Mouse (Mus musculus) midbrain, embryonic 14.5 days (tissue): ENCODE results near the gene Cadm3. TPM values are rescaled to one million over a fixed set of nuclear protein-coding genes. Genes with fewer than 3 reads are reported as not detected.
A peak's percentile ranks its signal among the peaks of the same experiment; 100 is the strongest.

Source experiments
- ATAC-seq: fragments of 200-750 bp; cut with Nextera tagmentation; 2 replicates; pipeline ENCODE4 v1.8.0; 2017; ENCODE audit warnings: moderate number of reproducible peaks, moderate library complexity; ENCODE audit not compliant: low FRiP score, low TSS enrichment
- DNase-seq: peaks from one replicate; pipeline ENCODE4 v3.0.0-alpha.2; 2015
- H3K27ac ChIP-seq: fragments of 300-500 bp; sonication (generic); replicated peaks from 2 replicates; pipeline ENCODE4 v1.5.1; 2014; ENCODE audit warnings: mild to moderate bottlenecking, low read depth, low read length, moderate library complexity
- H3K27me3 ChIP-seq: fragments of 300-500 bp; sonication (generic); 2 replicates; pipeline ENCODE4 v1.6.1; 2014; ENCODE audit warnings: low read length, control low read depth, mixed read lengths; ENCODE audit not compliant: control insufficient read depth, insufficient read depth
- H3K36me3 ChIP-seq: fragments of 300-500 bp; sonication (generic); 2 replicates; pipeline ENCODE4 v1.6.1; 2014; ENCODE audit warnings: low read length, control low read depth; ENCODE audit not compliant: control insufficient read depth, insufficient read depth
- H3K4me1 ChIP-seq: fragments of 300-500 bp; sonication (generic); 2 replicates; pipeline ENCODE4 v1.6.1; 2014; ENCODE audit warnings: mild to moderate bottlenecking, antibody characterized with exemption, low read length, control low read depth; ENCODE audit not compliant: control insufficient read depth, insufficient read depth
- H3K4me2 ChIP-seq: fragments of 300-500 bp; sonication (generic); 2 replicates; pipeline ENCODE4 v1.6.1; 2014; ENCODE audit warnings: mild to moderate bottlenecking, low read length, moderate library complexity
- H3K4me3 ChIP-seq: fragments of 300-500 bp; sonication (generic); replicated peaks from 2 replicates; pipeline ENCODE4 v1.5.1; 2014; ENCODE audit warnings: low read depth, low read length
- H3K9ac ChIP-seq: fragments of 300-500 bp; sonication (generic); replicated peaks from 2 replicates; pipeline ENCODE4 v1.6.1; 2014; ENCODE audit warnings: mild to moderate bottlenecking, low read length, moderate library complexity
- H3K9me3 ChIP-seq: fragments of 300-500 bp; sonication (generic); 2 replicates; pipeline ENCODE4 v1.6.1; 2016; ENCODE audit warnings: low read length, control low read depth, mixed read lengths; ENCODE audit not compliant: control insufficient read depth
- WGBS: fragments of 180-500 bp; shearing (Covaris S2); extraction: QIAGEN DNeasy Blood & Tissue Kit; methylation state at CpG from one replicate; pipeline ENCODE4 v1.1.7; 2014; 5-methylcytosine and 5-hydroxymethylcytosine counted together
- polyA plus RNA-seq: library from polyadenylated mRNA; unstranded; fragments of >200 nt; fragmentation: Nextera tagmentation; extraction: Ambion mirVana; gene quantifications from 2 replicates; pipeline ENCODE4 v1.2.1, GENCODE M21; 2014

Cadm3 gene
- 125 and 140 TPM in 2 replicates for polyA plus RNA-seq

- WGBS = under 1% methylated on average over 39 of the region's 46 CpGs
- Histone ChIP-seq H3K9me3 (no peaks in the 10 kb centered on the region), H3K4me1 (peaks cover 26% of the 10 kb centered on the region), H3K27ac (peak within 1 kb of the TSS; percentile 94), H3K4me2 (peak within 1 kb of the TSS; percentile 77), H3K27me3 (no peaks in the 10 kb centered on the region), H3K9ac (peak within 1 kb of the TSS; percentile 95), H3K4me3 (peak within 1 kb of the TSS; percentile 99), H3K36me3 (0 out of 2 replicates have a peak, but pooled peaks cover 4% of the 10 kb centered on the region)
- ATAC-seq (peak; percentile 88), DNase-seq (peak; percentile 94)
Observed at GRCm38 (mm10) chr1:173367356-173368046, at the start of gene Cadm3. Cadm3 (minus strand) TSS chr1:173367695.

GRCm38 (mm10) chr1:173414631-173415030 lies 47.1 kb upstream of the Cadm3 start:
- no peaks in the 10 kb centered on the region for H3K27me3 ChIP-seq
- no peaks in the 10 kb centered on the region for H3K36me3 ChIP-seq
- no peaks in the 10 kb centered on the region for H3K4me1 ChIP-seq
- H3K9me3 ChIP-seq = no peaks in the 10 kb centered on the region
- H3K27ac ChIP-seq = no peak overlapping the region
- ATAC-seq = no peak
- WGBS = 86% methylated on average over 3 of the region's 3 CpGs
- H3K4me2 ChIP-seq = no peak overlapping the region
- H3K9ac ChIP-seq = no peak overlapping the region
- no peak for DNase-seq
- no peak overlapping the region for H3K4me3 ChIP-seq

GRCm38 (mm10) chr1:173411863-173412262 lies 44.4 kb upstream of the Cadm3 start:
- no peak overlapping the region for H3K27ac ChIP-seq
- H3K4me1 ChIP-seq = no peaks in the 10 kb centered on the region
- H3K27me3 ChIP-seq = no peaks in the 10 kb centered on the region
- no peaks in the 10 kb centered on the region for H3K9me3 ChIP-seq
- no peak overlapping the region for H3K4me3 ChIP-seq
- ATAC-seq (no peak), DNase-seq (no peak)
- no peak overlapping the region for H3K9ac ChIP-seq
- no peaks in the 10 kb centered on the region for H3K36me3 ChIP-seq
- WGBS = 93% methylated on average over 4 of the region's 4 CpGs
- no peak overlapping the region for H3K4me2 ChIP-seq

- H3K9ac ChIP-seq = no peak overlapping the region
Observed at GRCm38 (mm10) chr1:173409066-173409465, 41.6 kb upstream of the Cadm3 start.

GRCm38 (mm10) chr1:173404696-173405309 lies 37.3 kb upstream of the Cadm3 start:
- H3K9ac ChIP-seq = no peak overlapping the region
- H3K4me2 ChIP-seq = no peak overlapping the region
- no peaks in the 10 kb centered on the region for H3K36me3 ChIP-seq
- no peak overlapping the region for H3K4me3 ChIP-seq
- WGBS = 66% methylated on average over 5 of the region's 5 CpGs
- H3K27me3 ChIP-seq = no peaks in the 10 kb centered on the region
- no peak for ATAC-seq
- H3K9me3 ChIP-seq = no peaks in the 10 kb centered on the region
- no peak overlapping the region; the same call in 1 of the 2 replicates for H3K27ac ChIP-seq
- DNase-seq = peak; percentile 24
- H3K4me1 ChIP-seq = no peaks in the 10 kb centered on the region

More at GRCm38 (mm10) chr1:173409066-173409465, 41.6 kb upstream of the Cadm3 start:
- DNase-seq = no peak
- no peaks in the 10 kb centered on the region for H3K4me1 ChIP-seq
- no peak for ATAC-seq
- no peaks in the 10 kb centered on the region for H3K36me3 ChIP-seq
- H3K9me3 ChIP-seq = no peaks in the 10 kb centered on the region
- no peak overlapping the region for H3K4me2 ChIP-seq
- H3K27ac ChIP-seq = no peak overlapping the region
- H3K4me3 ChIP-seq = no peak overlapping the region
- H3K27me3 ChIP-seq = no peaks in the 10 kb centered on the region

GRCm38 (mm10) chr1:173398323-173398970 lies 31.0 kb upstream of the Cadm3 start:
- no peak overlapping the region for H3K9ac ChIP-seq
- H3K27me3 ChIP-seq = no peaks in the 10 kb centered on the region
- H3K4me3 ChIP-seq = no peak overlapping the region
- WGBS = 42% methylated on average over 3 of the region's 3 CpGs
- H3K9me3 ChIP-seq = no peaks in the 10 kb centered on the region
- H3K27ac ChIP-seq = no peak overlapping the region
- ATAC-seq (peak; percentile 84), DNase-seq (peak; percentile 95)
- no peak overlapping the region for H3K4me2 ChIP-seq
- H3K36me3 ChIP-seq = no peaks in the 10 kb centered on the region
- H3K4me1 ChIP-seq = no peaks in the 10 kb centered on the region

- H3K36me3 ChIP-seq = no peaks in the 10 kb centered on the region
- no peaks in the 10 kb centered on the region for H3K27me3 ChIP-seq
- H3K4me3 ChIP-seq = no peak overlapping the region
- ATAC-seq (no peak), DNase-seq (no peak)
- 94% methylated on average over 6 of the region's 6 CpGs for WGBS
- H3K4me1 ChIP-seq = peaks cover 9% of the 10 kb centered on the region
- no peak overlapping the region for H3K27ac ChIP-seq
- no peaks in the 10 kb centered on the region for H3K9me3 ChIP-seq
- no peak overlapping the region for H3K4me2 ChIP-seq
- H3K9ac ChIP-seq = no peak overlapping the region
Observed at GRCm38 (mm10) chr1:173391754-173392153, 24.3 kb upstream of the Cadm3 start.

GRCm38 (mm10) chr1:173389901-173390401 lies 22.5 kb upstream of the Cadm3 start:
- Histone ChIP-seq H3K9me3 (no peaks in the 10 kb centered on the region), H3K9ac (peak overlapping the region; percentile 60), H3K27ac (peak overlapping the region; percentile 86), H3K4me3 (peak overlapping the region; percentile 40), H3K27me3 (no peaks in the 10 kb centered on the region), H3K4me2 (peak overlapping the region; percentile 55), H3K4me1 (peaks cover 9% of the 10 kb centered on the region), H3K36me3 (no peaks in the 10 kb centered on the region)
- peak; percentile 96 for ATAC-seq
- DNase-seq = peak; percentile 95
- 0% methylated on average over 13 of the region's 13 CpGs for WGBS
